Mouse (Mus musculus): ENCODE measurements at regions not wholly inside any gene's neighbourhood (a gene's known extent, or its start where the extent isn't known, plus 50 kb on each side); places are given as distances from the start of the nearest gene placed in this dataset.

DNA sequence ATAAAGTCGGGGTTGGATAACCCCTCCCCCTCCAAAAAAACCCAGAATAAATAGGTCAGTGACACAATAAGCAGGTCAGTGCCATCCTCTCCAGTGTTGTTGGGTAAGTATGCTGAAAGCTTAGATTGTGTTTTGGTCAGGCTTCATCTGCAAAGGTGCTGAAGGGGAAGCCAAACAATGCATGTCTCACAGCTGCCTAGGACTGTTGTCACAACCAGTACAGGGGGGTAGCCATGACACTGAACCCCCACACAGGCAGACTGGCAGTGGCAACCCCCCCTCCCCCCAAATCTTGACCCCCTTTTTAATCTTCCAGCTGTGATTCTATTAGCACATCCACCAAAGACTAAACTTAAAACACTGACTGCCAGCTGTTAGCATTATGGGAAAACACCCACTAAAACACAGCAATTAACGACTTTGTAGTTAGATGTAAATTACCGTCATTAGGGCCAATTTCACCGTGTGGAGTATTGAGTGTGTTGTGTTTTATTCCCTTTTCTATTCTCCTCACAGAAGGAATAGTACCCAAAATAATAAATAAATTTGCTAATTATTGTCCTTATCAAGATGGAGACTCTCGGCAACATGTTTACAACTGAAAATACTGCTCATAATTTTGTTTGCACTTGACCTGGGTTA lies 105.5 kb upstream of the Ufm1 start:
- DNase-seq (ENCODE audit: low spot score in 2 of 2) = no peak

DNA sequence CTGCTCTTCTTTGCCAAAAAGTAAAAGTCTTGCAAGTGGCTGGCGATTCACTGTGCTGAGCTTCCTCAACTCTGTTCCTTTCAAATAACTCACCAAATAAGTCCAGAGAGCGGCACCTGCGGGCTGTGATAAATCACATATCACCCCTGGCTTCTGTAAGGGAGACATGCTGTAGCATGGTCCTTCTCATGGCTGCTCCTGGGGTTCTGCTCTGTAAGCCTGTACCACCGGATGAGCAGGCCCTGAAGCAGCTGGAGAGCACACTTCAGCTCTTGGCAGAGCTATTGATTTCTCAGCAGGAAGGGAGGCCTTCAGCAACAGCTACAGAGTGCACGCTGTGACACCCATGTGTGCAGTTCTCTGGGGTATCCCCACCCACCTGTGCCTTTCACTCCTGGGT lies 101.5 kb upstream of the Ufm1 start:
- DNase-seq (ENCODE audit: low spot score in 2 of 2) = no peak

DNA sequence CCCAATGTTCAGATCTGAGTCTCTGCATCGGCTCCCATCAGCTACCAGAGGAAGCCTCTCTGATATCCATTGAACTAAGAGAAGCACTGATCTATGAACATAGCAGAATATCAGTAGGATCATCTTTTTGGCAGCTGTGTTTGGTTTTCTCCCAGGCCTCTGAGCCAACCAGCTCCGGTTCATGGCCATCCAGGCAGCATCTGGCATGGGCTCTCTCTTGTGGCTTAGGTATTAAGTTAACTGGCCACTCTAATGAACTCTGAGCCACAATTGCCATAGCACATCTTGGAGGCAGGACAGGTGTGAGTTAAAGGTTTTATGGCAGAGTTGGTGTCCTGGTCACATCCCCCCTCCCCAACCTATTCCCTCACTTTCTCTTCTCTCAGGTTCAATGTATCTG lies 90.2 kb upstream of the Ufm1 start:
- no peak for DNase-seq (ENCODE audit: low spot score in 2 of 2)

DNA sequence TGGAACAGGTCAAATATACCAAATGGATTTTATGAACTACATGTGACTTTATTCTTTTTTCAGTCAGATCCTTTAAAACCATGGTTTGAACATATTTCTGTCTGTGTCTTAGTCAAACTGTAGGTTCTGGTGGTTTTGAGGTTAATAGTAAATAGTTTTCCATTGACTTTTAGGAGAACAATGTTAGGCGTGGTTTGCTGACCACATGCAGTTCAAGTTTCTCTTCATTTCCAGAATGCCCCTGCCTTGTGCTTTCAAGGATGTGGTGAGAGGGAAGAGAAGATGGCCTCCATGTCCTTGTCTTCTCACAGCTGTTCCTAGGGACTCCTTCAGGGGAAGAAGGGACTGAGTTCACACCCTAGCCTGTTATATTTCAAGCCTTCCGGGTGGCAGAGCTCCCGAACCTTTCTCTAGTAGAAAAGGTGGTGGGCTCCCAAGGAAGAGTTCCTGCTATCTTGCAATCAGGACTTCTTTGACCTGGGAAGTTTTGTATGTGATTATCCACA lies 76.1 kb upstream of the Ufm1 start:
- no peak for DNase-seq (ENCODE audit: low spot score in 2 of 2)

DNA sequence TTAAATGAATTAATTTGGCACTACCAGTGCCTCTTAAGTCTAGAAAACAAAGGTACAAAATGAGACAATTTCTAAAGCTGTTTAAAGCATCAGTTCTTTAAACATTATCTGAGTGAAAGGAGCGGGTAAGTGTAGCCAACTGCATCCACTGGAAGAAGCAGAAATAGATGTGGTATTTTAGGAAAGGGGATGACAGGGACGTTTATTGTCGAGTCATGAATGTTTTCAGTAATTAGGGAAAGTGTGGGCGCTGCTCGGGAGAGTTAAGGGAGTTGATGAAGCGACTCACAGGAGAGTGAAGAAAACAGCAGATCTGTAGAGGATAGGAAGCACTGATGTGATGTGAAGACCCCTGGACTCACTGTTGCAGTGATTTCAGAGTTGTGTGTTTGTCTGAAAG lies 68.1 kb upstream of the Ufm1 start:
- DNase-seq (ENCODE audit: low spot score in 2 of 2) = no peak

DNA sequence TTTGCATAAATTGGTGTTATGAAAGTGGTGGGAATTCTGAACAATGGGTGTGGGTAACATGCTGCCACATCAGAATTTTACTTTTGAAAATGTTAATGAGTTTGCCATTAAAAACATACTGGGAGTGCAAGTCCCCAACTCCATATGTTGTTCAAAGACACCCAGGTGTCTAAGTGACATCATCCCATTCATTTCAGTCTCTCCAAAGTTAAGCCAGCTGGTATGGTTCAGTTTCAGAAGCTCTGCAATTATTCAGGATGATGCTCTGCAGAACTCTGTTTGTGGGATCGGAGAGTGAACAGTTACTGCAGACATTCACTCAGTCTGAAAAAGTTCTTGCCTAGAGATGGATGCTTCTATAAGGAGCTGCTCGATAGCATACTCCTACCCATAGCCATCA lies 56.3 kb upstream of the Ufm1 start:
- DNase-seq (ENCODE audit: low spot score in 2 of 2) = peak in 1 of 2 experiments; percentile 16

DNA sequence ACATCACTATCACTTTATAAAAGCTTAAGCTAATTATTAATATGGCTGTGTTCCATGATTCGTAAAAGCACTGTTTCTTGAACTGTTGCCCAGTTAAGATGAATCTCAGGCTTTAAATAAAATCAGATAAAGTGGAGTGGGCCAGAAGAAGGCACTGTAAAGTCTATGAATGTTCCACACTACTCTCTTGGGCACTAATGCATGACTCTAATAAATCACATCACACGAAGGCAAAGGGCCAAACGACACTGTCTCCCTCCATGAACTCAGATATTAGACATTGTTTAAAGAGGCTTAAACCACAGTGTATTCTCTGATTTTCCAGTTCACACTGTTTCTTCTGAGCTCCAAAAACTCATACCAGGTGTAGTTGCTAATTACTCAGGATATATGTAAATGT lies 55.9 kb upstream of the Ufm1 start:
- no peak for DNase-seq (ENCODE audit: low spot score in 2 of 2)

DNA sequence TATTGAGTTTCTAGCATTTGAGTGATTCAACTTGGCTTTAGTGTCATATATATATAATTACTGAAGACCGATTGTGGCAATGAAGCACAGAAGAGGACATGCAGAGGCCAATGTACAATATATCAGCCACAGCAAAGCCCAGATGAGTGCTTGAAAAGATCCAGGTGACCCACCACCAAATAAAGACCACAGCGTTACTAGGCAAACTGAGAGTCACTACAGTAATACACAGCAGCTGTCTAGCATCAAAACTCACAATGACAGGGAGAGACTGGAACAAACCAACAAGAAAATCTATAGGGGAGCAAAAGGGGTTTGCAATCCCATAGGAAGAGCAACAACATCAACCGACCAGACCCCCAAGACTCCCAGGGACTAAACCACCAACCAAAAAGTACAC lies 54.3 kb upstream of the Ufm1 start:
- DNase-seq (ENCODE audit: low spot score in 2 of 2) = no peak

DNA sequence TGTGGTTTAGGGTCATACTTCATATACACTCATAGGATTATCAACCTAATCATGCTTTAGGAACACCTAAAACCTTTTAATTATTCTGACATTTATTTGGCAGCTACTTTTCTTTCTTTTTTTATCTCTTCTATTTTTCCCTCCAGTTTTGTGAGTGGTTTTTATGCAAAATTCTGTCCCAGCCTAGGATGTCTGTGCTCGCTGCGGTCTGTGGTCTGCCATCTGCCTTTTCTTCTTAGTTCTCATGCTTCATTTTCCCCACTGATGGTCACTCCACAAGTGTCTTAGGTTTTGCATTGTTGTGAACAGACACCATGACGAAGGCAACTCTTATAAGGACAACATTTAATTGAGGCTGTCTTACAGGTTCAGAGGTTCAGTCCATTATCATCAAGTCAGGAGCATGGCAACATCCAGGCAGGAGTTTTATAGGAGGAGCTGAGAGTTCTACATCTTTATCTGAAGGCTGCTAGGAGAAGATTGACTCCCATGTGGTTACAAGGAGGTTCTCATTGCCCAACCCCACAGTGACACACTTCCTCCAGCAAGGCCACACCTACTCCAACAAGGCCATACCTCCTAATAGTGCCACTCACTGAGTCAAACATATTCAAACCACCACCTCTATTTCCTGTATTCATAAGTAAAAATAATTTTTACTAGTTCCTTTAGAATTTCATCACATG lies 50.5 kb upstream of the Ufm1 start:
- DNase-seq (ENCODE audit: low spot score in 2 of 2) = no peak
